Mouse (Mus musculus): ENCODE results near the gene Ugcg.

- TF ChIP-seq CTCF (IDR thresholded peaks at IDR 0.05; ENCODE audit: low read depth) (no peak), EP300 (IDR thresholded peaks at IDR 0.05; ENCODE audit: low read depth) (no peak)
Observed at GRCm38 (mm10) chr4:59253055-59253434, 64.0 kb downstream of the Ugcg start.
